Mouse (Mus musculus) limb, embryonic 14.5 days (tissue): ENCODE results near the gene Calml4. TPM values are rescaled to one million over a fixed set of nuclear protein-coding genes. Genes with fewer than 3 reads are reported as not detected.

Source experiments
- ATAC-seq: fragments of 200-750 bp; cut with Nextera tagmentation; 2 replicates; pipeline ENCODE4 v1.8.0; 2017; ENCODE audit warnings: low read depth, moderate number of reproducible peaks, moderate TSS enrichment; ENCODE audit not compliant: low FRiP score
- DNase-seq: peaks from one replicate; pipeline ENCODE4 v3.0.0-alpha.2; 2015; ENCODE audit warnings: low spot score
- H3K27ac ChIP-seq: fragments of 300-500 bp; sonication (generic); replicated peaks from 2 replicates; pipeline ENCODE4 v1.5.1; 2014; ENCODE audit warnings: low read depth, mild to moderate bottlenecking, low read length, moderate library complexity, mixed read lengths
- H3K27me3 ChIP-seq: fragments of 300-500 bp; sonication (generic); 2 replicates; pipeline ENCODE4 v1.6.1; 2014; ENCODE audit warnings: low read length, mixed read lengths; ENCODE audit not compliant: control insufficient read depth, insufficient read depth
- H3K36me3 ChIP-seq: fragments of 300-500 bp; sonication (generic); 2 replicates; pipeline ENCODE4 v1.6.1; 2014; ENCODE audit warnings: mild to moderate bottlenecking, low read length, moderate library complexity, mixed read lengths; ENCODE audit not compliant: control insufficient read depth, insufficient read depth
- H3K4me1 ChIP-seq: fragments of 300-500 bp; sonication (generic); 2 replicates; pipeline ENCODE4 v1.6.1; 2014; ENCODE audit warnings: antibody characterized with exemption, low read length, mixed read lengths; ENCODE audit not compliant: control insufficient read depth, insufficient read depth
- H3K4me2 ChIP-seq: fragments of 300-500 bp; sonication (generic); replicated peaks from 2 replicates; pipeline ENCODE4 v1.6.1; 2014; ENCODE audit warnings: low read depth, mild to moderate bottlenecking, low read length, moderate library complexity; ENCODE audit not compliant: severe bottlenecking
- H3K4me3 ChIP-seq: fragments of 300-500 bp; sonication (generic); replicated peaks from 2 replicates; pipeline ENCODE4 v1.5.1; 2014; ENCODE audit warnings: low read length
- H3K9ac ChIP-seq: fragments of 300-500 bp; sonication (generic); 2 replicates; pipeline ENCODE4 v1.6.1; 2014; ENCODE audit warnings: mild to moderate bottlenecking, low read depth, low read length, moderate library complexity; ENCODE audit not compliant: severe bottlenecking
- H3K9me3 ChIP-seq: fragments of 300-500 bp; sonication (generic); 2 replicates; pipeline ENCODE4 v1.6.1; 2016; ENCODE audit warnings: low read length; ENCODE audit not compliant: control insufficient read depth
- POLR2A ChIP-seq: fragments of 200-500 bp; IDR thresholded peaks from 2 replicates; pipeline ENCODE4 v1.8.0; 2012; ENCODE audit warnings: inconsistent platforms, mild to moderate bottlenecking, moderate library complexity, borderline replicate concordance; ENCODE audit not compliant: insufficient read depth, insufficient read length; ENCODE audit errors: extremely low read depth
- WGBS: fragments of 180-500 bp; shearing (Covaris S2); extraction: QIAGEN DNeasy Blood & Tissue Kit; methylation state at CpG from one replicate; pipeline ENCODE4 v1.1.7; 2014; 5-methylcytosine and 5-hydroxymethylcytosine counted together
- polyA plus RNA-seq, 2 experiments: library from polyadenylated mRNA; depleted of rRNA in 1 of 2; stranded (reverse) in 1 of 2; unstranded in 1 of 2; fragments of >200 nt; fragmentation: Nextera tagmentation in 1 of 2; extraction: Ambion mirVana in 1 of 2; gene quantifications; 2 replicates each; pipeline versions ENCODE4 v1.2.1 to v1.2.3; 2012 to 2014

Gene Calml4
- polyA plus RNA-seq, 2 experiments = 14.3 to 18.7 TPM

- ATAC-seq (no peak), DNase-seq (no peak)
- no peak overlapping the region for H3K4me2 ChIP-seq
- no peaks in the 10 kb centered on the region for H3K27me3 ChIP-seq
- TF ChIP-seq POLR2A = no peak
- no peak overlapping the region for H3K9ac ChIP-seq
- no peak overlapping the region for H3K4me3 ChIP-seq
- no peaks in the 10 kb centered on the region for H3K4me1 ChIP-seq
- no peak overlapping the region for H3K27ac ChIP-seq
- H3K36me3 ChIP-seq = peaks cover 43% of the 10 kb centered on the region
- 96% methylated on average over 1 of the region's 1 CpGs for WGBS
- H3K9me3 ChIP-seq = no peaks in the 10 kb centered on the region
Observed at GRCm38 (mm10) chr9:62894486-62894885, 36.6 kb downstream of the Calml4 start.

GRCm38 (mm10) chr9:62901736-62902135, 43.9 kb downstream of the Calml4 start:
- Histone ChIP-seq H3K4me3 (no peak overlapping the region), H3K27ac (no peak overlapping the region), H3K9ac (no peak overlapping the region), H3K9me3 (no peaks in the 10 kb centered on the region), H3K4me2 (no peak overlapping the region), H3K36me3 (peaks cover 28% of the 10 kb centered on the region), H3K27me3 (no peaks in the 10 kb centered on the region), H3K4me1 (no peaks in the 10 kb centered on the region)
- DNase-seq (no peak), ATAC-seq (no peak)
- 92% methylated on average over 2 of the region's 2 CpGs for WGBS
- no peak for TF ChIP-seq POLR2A

- no peak for ATAC-seq
- H3K4me1 ChIP-seq = no peaks in the 10 kb centered on the region
Observed at GRCm38 (mm10) chr9:62903841-62904240, 46.0 kb downstream of the Calml4 start.

GRCm38 (mm10) chr9:62905039-62905438, 47.2 kb downstream of the Calml4 start:
- DNase-seq (no peak), ATAC-seq (no peak)
- Histone ChIP-seq H3K4me3 (no peak overlapping the region), H3K4me2 (no peak overlapping the region), H3K36me3 (peaks cover 28% of the 10 kb centered on the region), H3K4me1 (no peaks in the 10 kb centered on the region), H3K27me3 (no peaks in the 10 kb centered on the region), H3K27ac (no peak overlapping the region), H3K9ac (no peak overlapping the region), H3K9me3 (no peaks in the 10 kb centered on the region)
- WGBS = 97% methylated on average over 8 of the region's 8 CpGs
- no peak for TF ChIP-seq POLR2A

More at GRCm38 (mm10) chr9:62903841-62904240, 46.0 kb downstream of the Calml4 start:
- DNase-seq = no peak
- no peak overlapping the region for H3K4me2 ChIP-seq
- WGBS = 94% methylated on average over 2 of the region's 2 CpGs
- H3K27me3 ChIP-seq = no peaks in the 10 kb centered on the region
- H3K9ac ChIP-seq = no peak overlapping the region
- H3K27ac ChIP-seq = no peak overlapping the region
- no peaks in the 10 kb centered on the region for H3K9me3 ChIP-seq
- TF ChIP-seq POLR2A = no peak
- H3K36me3 ChIP-seq = peaks cover 28% of the 10 kb centered on the region
- H3K4me3 ChIP-seq = no peak overlapping the region

- TF ChIP-seq POLR2A = no peak
- Histone ChIP-seq H3K4me1 (no peaks in the 10 kb centered on the region), H3K36me3 (peaks cover 40% of the 10 kb centered on the region), H3K9me3 (0 out of 2 replicates have a peak, but pooled peaks cover 3% of the 10 kb centered on the region), H3K27me3 (no peaks in the 10 kb centered on the region), H3K27ac (no peak overlapping the region), H3K9ac (no peak overlapping the region), H3K4me3 (no peak overlapping the region), H3K4me2 (no peak overlapping the region)
- DNase-seq (no peak), ATAC-seq (no peak)
- 88% methylated on average over 5 of the region's 5 CpGs for WGBS
Observed at GRCm38 (mm10) chr9:62913390-62914069, 55.6 kb downstream of the Calml4 start.
